Mouse (Mus musculus): ENCODE data around the gene Lep. TPM values are rescaled to one million over a fixed set of nuclear protein-coding genes. Genes with fewer than 3 reads are reported as not detected.
A peak's percentile ranks its signal among the peaks of the same experiment; 100 is the strongest.

Gene Lep
- total and polyA plus RNA-seq, 2 experiments from 2014 or later, result not detected

DNA sequence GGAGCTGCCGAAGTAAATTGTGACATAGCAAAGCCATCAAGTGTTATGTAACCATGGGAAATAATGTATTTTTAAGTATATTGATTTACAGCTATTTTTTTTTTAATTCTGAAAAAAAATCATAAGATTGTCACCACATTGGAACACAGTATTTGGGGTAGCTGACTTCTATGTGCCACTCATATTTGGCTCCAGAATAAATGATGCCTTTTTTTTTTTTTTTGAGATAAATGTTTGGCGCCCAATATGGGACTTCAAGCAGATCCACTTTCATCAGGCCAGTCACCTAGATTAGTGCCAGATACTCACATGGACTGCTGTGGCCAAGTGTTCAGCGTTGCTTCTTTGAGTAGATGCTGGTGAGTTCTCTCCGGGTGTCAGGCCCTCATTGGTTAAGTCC lies 51.5 kb downstream of the Lep start:
- Histone ChIP-seq H3K4me2 (ENCODE audit: low read depth) (no peak overlapping the region), H3K4me3 (ENCODE audit: low read depth, low read length) (no peak overlapping the region), H3K9me3 (ENCODE audit: low read length) (no peaks in the 10 kb centered on the region), H3K27me3 (ENCODE audit: insufficient read depth, low read length) (no peaks in the 10 kb centered on the region), H3K9ac (no peak overlapping the region), H3K4me1 (ENCODE audit: insufficient read depth) (no peaks in the 10 kb centered on the region), H3K27ac (ENCODE audit: low read depth, low read length) (no peak overlapping the region), H3K36me3 (ENCODE audit: insufficient read depth) (no peaks in the 10 kb centered on the region)
- WGBS, result 92% methylated on average over 4 of the region's 4 CpGs
- TF ChIP-seq CTCF (IDR thresholded peaks at IDR 0.05; ENCODE audit: low read depth), result no peak
- DNase-seq (no peak), ATAC-seq (no peak)

DNA sequence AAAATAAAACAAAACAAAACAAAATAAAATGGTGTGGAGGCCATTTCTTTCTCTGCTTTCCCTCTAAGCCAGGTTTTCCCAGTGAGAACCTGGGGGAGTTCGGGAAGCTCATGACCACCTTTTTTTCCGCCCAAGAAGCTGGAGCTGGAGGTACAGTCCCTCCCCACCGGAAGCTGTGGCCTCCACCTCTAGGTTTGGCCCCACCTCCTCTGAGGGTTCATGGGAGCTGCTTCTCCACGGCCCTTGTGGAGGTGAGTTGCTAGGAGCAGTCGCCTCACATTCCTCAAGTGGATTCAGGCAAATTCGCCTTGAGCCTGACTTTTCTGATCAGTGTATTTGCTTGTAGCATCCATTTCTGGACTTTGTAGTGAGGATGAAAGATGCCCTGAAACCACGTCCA lies 55.7 kb downstream of the Lep start:
- Histone ChIP-seq H3K4me3 (ENCODE audit: low read depth, low read length) (no peak overlapping the region), H3K27ac (ENCODE audit: low read depth, low read length) (no peak overlapping the region), H3K9ac (no peak overlapping the region), H3K36me3 (ENCODE audit: insufficient read depth) (no peaks in the 10 kb centered on the region), H3K9me3 (ENCODE audit: low read length) (no peaks in the 10 kb centered on the region), H3K4me2 (ENCODE audit: low read depth) (no peak overlapping the region), H3K27me3 (ENCODE audit: insufficient read depth, low read length) (no peaks in the 10 kb centered on the region), H3K4me1 (ENCODE audit: insufficient read depth) (peaks cover 4% of the 10 kb centered on the region; the same call in 1 of the 2 replicates)
- WGBS, result 72% methylated on average over 7 of the region's 7 CpGs
- ATAC-seq, result no peak
- no peak for DNase-seq
- no peak for TF ChIP-seq CTCF (IDR thresholded peaks at IDR 0.05; ENCODE audit: low read depth)

DNA sequence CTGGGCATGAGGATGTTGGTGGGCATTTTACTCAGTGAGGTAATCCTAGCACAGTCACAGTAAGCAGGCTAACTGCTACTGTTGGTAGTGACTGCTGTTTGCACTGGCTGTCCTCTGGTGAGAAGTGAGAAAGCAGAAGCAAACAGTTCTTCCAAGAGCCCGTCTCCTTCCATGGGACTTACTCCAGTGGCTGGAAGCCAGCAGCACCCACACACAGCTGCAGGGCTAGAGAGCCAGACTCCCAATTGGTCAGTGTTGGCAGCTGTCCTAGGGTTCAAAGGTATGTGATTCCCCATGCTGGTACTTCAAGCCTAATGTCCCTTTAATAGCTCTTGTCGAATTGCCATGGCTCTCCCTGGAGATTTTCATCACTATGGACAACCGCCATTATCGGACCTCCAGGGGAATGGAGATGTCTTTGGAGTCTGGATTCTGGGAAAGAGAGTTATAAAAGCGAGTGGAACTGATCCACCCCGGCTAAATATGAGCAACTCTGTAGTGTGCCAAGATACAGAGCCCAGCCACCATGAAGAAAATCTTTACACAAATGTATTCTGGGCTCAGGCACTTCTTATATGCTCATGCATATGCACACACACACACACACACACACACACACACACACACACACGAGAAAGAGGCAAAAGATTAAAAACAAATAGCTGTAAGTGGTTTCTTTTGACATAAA lies 57.5 kb downstream of the Lep start:
- ATAC-seq (peak; percentile 76), DNase-seq (peak; percentile 40)
- Histone ChIP-seq H3K27ac (ENCODE audit: low read depth, low read length) (no peak overlapping the region), H3K4me1 (ENCODE audit: insufficient read depth) (peaks cover 4% of the 10 kb centered on the region; the same call in 1 of the 2 replicates), H3K36me3 (ENCODE audit: insufficient read depth) (no peaks in the 10 kb centered on the region), H3K4me3 (ENCODE audit: low read depth, low read length) (no peak overlapping the region), H3K27me3 (ENCODE audit: insufficient read depth, low read length) (no peaks in the 10 kb centered on the region), H3K4me2 (ENCODE audit: low read depth) (no peak overlapping the region), H3K9me3 (ENCODE audit: low read length) (no peaks in the 10 kb centered on the region), H3K9ac (no peak overlapping the region)
- TF ChIP-seq CTCF (IDR thresholded peaks at IDR 0.05; ENCODE audit: low read depth), result no peak
- 47% methylated on average over 7 of the region's 7 CpGs for WGBS

DNA sequence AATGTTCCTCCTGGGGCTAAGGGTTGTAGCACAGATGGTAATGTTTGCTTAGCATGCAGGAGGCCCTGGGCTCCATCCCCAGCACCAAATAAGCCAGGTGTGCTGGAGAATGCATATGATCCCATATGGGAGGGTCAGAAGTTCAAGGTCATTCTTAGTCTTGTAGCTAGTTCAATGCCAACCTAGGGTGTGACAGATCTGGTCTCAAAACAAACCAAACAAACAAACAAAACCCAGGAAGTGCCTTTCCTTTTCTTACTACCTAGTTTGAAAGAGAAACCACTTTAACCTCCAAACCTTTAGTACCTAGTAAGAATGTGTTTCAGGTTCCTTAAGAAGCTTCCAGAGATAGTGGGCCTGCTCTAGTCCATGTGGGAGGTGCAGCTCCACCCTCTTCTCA lies 58.2 kb downstream of the Lep start:
- DNase-seq (no peak), ATAC-seq (peak; percentile 25; the same call in 1 of the 2 replicates)
- Histone ChIP-seq H3K4me3 (ENCODE audit: low read depth, low read length) (no peak overlapping the region), H3K27ac (ENCODE audit: low read depth, low read length) (no peak overlapping the region), H3K9me3 (ENCODE audit: low read length) (no peaks in the 10 kb centered on the region), H3K4me2 (ENCODE audit: low read depth) (no peak overlapping the region), H3K4me1 (ENCODE audit: insufficient read depth) (peaks cover 4% of the 10 kb centered on the region; the same call in 1 of the 2 replicates), H3K27me3 (ENCODE audit: insufficient read depth, low read length) (no peaks in the 10 kb centered on the region), H3K36me3 (ENCODE audit: insufficient read depth) (peaks cover 1% of the 10 kb centered on the region; the same call in 1 of the 2 replicates), H3K9ac (no peak overlapping the region)
- TF ChIP-seq CTCF (IDR thresholded peaks at IDR 0.05; ENCODE audit: low read depth), result no peak

DNA sequence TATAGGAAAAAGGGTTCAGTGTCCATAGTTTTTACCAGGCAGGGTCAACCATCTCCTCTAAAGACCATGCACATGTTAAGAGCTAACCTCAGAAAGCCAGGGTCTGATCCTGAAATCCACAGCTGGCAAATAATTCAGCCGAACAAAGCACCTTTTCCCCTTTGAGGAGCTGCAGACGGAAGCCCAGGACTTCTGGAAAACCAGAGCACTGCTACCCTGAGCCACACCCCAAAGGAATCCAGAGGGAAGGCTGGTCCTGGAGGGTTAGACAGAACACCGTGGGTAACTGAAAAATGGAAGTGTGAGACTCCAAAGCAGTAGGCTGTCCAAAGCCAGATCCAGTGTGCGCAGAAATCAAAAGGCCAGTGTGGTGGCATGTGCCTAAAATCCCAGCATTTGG lies 58.9 kb downstream of the Lep start:
- H3K36me3 ChIP-seq (ENCODE audit: insufficient read depth), result peaks cover 5% of the 10 kb centered on the region
- ATAC-seq, result no peak

DNA sequence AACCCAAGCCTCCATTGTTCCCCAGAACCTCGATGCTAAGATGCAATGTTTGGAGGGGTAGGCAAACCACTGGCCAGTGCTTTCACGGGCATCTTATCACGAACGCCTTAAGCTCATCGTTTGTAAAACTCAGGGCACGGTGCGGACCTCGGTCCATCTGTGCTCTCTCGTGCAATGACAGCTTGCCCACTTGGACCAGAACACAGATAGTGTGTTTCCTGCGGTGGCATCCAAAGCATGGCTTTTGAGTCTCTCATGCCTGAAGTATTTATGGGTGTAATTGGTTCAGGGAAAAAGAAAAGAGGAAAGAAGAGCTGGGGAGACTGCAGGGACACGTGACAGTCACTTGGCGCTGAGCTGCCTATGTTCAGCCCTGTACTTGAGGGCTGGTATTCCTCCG lies 60.0 kb downstream of the Lep start:
- Histone ChIP-seq H3K27ac (ENCODE audit: low read depth, low read length) (no peak overlapping the region), H3K9ac (no peak overlapping the region), H3K9me3 (ENCODE audit: low read length) (no peaks in the 10 kb centered on the region), H3K4me1 (ENCODE audit: insufficient read depth) (peaks cover 4% of the 10 kb centered on the region; the same call in 1 of the 2 replicates), H3K4me2 (ENCODE audit: low read depth) (no peak overlapping the region), H3K27me3 (ENCODE audit: insufficient read depth, low read length) (no peaks in the 10 kb centered on the region), H3K36me3 (ENCODE audit: insufficient read depth) (peaks cover 13% of the 10 kb centered on the region), H3K4me3 (ENCODE audit: low read depth, low read length) (no peak overlapping the region)
- ATAC-seq (no peak), DNase-seq (no peak)
- TF ChIP-seq CTCF (IDR thresholded peaks at IDR 0.05; ENCODE audit: low read depth), result no peak
- 84% methylated on average over 13 of the region's 13 CpGs for WGBS

More for the DNA sequence above, 58.9 kb downstream of the Lep start:
- no peak for DNase-seq
- Histone ChIP-seq H3K4me2 (ENCODE audit: low read depth) (no peak overlapping the region), H3K27ac (ENCODE audit: low read depth, low read length) (no peak overlapping the region), H3K4me1 (ENCODE audit: insufficient read depth) (peaks cover 4% of the 10 kb centered on the region; the same call in 1 of the 2 replicates), H3K9me3 (ENCODE audit: low read length) (no peaks in the 10 kb centered on the region), H3K9ac (no peak overlapping the region), H3K4me3 (ENCODE audit: low read depth, low read length) (no peak overlapping the region), H3K27me3 (ENCODE audit: insufficient read depth, low read length) (no peaks in the 10 kb centered on the region)
- TF ChIP-seq CTCF (IDR thresholded peaks at IDR 0.05; ENCODE audit: low read depth), result no peak
- 69% methylated on average over 4 of the region's 4 CpGs for WGBS

Small RNAs within 50 kb of the gene (microRNA-seq; reads per million reads assigned to microRNA genes)
- 200 to 533 reads per million in 2 experiments for gene Mir129-1

Other genes starting within 250 kb of the Lep start
- gene Lrrc4, start 228.5 kb upstream of the Lep start, total RNA-seq (2014; rRNA removed), result 32.9 and 37.1 TPM in 2 replicates
- gene Lrrc4, start 228.5 kb upstream of the Lep start, polyA plus RNA-seq (2015; fragmentation: Nextera tagmentation; extraction: Ambion mirVana), result 4.0 and 5.4 TPM in 2 replicates
- 32.8 and 33.5 TPM in 2 replicates for gene Rbm28, start 104.8 kb downstream of the Lep start, total RNA-seq (2014; rRNA removed)
- 14.7 and 18.0 TPM in 2 replicates for gene Rbm28, start 104.8 kb downstream of the Lep start, polyA plus RNA-seq (2015; fragmentation: Nextera tagmentation; extraction: Ambion mirVana)
- 17.6 and 23.5 TPM in 2 replicates for gene Prrt4, start 119.4 kb downstream of the Lep start, total RNA-seq (2014; rRNA removed)
- gene Prrt4, start 119.4 kb downstream of the Lep start, polyA plus RNA-seq (2015; fragmentation: Nextera tagmentation; extraction: Ambion mirVana), result 9.0 and 12.1 TPM in 2 replicates
- gene Impdh1, start 156.1 kb downstream of the Lep start, total RNA-seq (2014; rRNA removed), result 27.2 and 42.8 TPM in 2 replicates
- 65.9 and 70.6 TPM in 2 replicates for gene Impdh1, start 156.1 kb downstream of the Lep start, polyA plus RNA-seq (2015; fragmentation: Nextera tagmentation; extraction: Ambion mirVana)
- gene Hilpda, start 212.3 kb downstream of the Lep start, total RNA-seq (2014; rRNA removed), result 16.8 and 26.4 TPM in 2 replicates
- gene Hilpda, start 212.3 kb downstream of the Lep start, polyA plus RNA-seq (2015; fragmentation: Nextera tagmentation; extraction: Ambion mirVana), result 37.4 and 41.2 TPM in 2 replicates
- gene Fam71f2, start 219.4 kb downstream of the Lep start, total RNA-seq (2014; rRNA removed), result 0.62 TPM in 1 of 2 replicates, not detected in the other
- gene Fam71f2, start 219.4 kb downstream of the Lep start, polyA plus RNA-seq (2015; fragmentation: Nextera tagmentation; extraction: Ambion mirVana), result 0.64 and 0.79 TPM in 2 replicates